Mouse (Mus musculus) intestine, embryonic 15.5 days (tissue): Measurements from ENCODE around the gene Ntng2. TPM values are rescaled to one million over a fixed set of nuclear protein-coding genes. Genes with fewer than 3 reads are reported as not detected.
A peak's percentile ranks its signal among the peaks of the same experiment; 100 is the strongest.

Experiments
- ATAC-seq: fragments of 200-750 bp; cut with Nextera tagmentation; 2 replicates; pipeline ENCODE4 v1.8.0; 2017; ENCODE audit warnings: moderate TSS enrichment, moderate library complexity
- H3K27ac ChIP-seq: fragments of 300-500 bp; sonication (generic); 2 replicates; pipeline ENCODE4 v1.5.1; 2015; ENCODE audit warnings: mild to moderate bottlenecking, inconsistent platforms
- H3K27me3 ChIP-seq: fragments of 300-500 bp; sonication (generic); replicated peaks from 2 replicates; pipeline ENCODE4 v1.6.1; 2015; ENCODE audit warnings: inconsistent platforms
- H3K36me3 ChIP-seq: fragments of 300-500 bp; sonication (generic); 2 replicates; pipeline ENCODE4 v1.6.1; 2015; ENCODE audit warnings: inconsistent platforms
- H3K4me1 ChIP-seq: fragments of 300-500 bp; sonication (generic); replicated peaks from 2 replicates; pipeline ENCODE4 v1.6.1; 2015; ENCODE audit warnings: inconsistent platforms
- H3K4me2 ChIP-seq: fragments of 300-500 bp; sonication (generic); replicated peaks from 2 replicates; pipeline ENCODE4 v1.6.1; 2015; ENCODE audit warnings: mild to moderate bottlenecking, inconsistent platforms
- H3K4me3 ChIP-seq: fragments of 300-500 bp; sonication (generic); replicated peaks from 2 replicates; pipeline ENCODE4 v1.5.1; 2015; ENCODE audit warnings: inconsistent platforms
- H3K9ac ChIP-seq: fragments of 300-500 bp; sonication (generic); 2 replicates; pipeline ENCODE4 v1.6.1; 2015; ENCODE audit warnings: inconsistent platforms
- H3K9me3 ChIP-seq: fragments of 300-500 bp; sonication (generic); 2 replicates; pipeline ENCODE4 v1.6.1; 2016; ENCODE audit warnings: inconsistent platforms
- WGBS: fragments of 180-500 bp; shearing (Covaris S2); methylation state at CpG from one replicate; pipeline ENCODE4 v1.1.7; 2015; 5-methylcytosine and 5-hydroxymethylcytosine counted together
- polyA plus RNA-seq: library from polyadenylated mRNA; unstranded; fragments of >200 nt; fragmentation: Nextera tagmentation; extraction: Ambion mirVana; gene quantifications from 2 replicates; pipeline ENCODE4 v1.2.1, GENCODE M21; 2015

Gene Ntng2
- polyA plus RNA-seq, 1 experiment from 2014 or later = 0.26 TPM

GRCm38 (mm10) chr2:29251095-29252058, 1.4 kb downstream of the Ntng2 start:
- Histone ChIP-seq H3K4me1 (peaks cover 34% of the 10 kb centered on the region), H3K4me2 (peak overlapping the region; percentile 98), H3K27ac (no peak overlapping the region), H3K9ac (no peak overlapping the region), H3K36me3 (no peaks in the 10 kb centered on the region), H3K9me3 (no peaks in the 10 kb centered on the region), H3K27me3 (peaks cover 89% of the 10 kb centered on the region), H3K4me3 (peak overlapping the region; percentile 60)
- WGBS = under 1% methylated on average over 61 of the region's 61 CpGs
- no peak; the same call in 1 of the 2 replicates for ATAC-seq

GRCm38 (mm10) chr2:29250263-29251094, 2.3 kb downstream of the Ntng2 start:
- peak overlapping the region; percentile 98 for H3K4me2 ChIP-seq
- WGBS = 1% methylated on average over 44 of the region's 44 CpGs
- H3K9me3 ChIP-seq = no peaks in the 10 kb centered on the region
- no peak overlapping the region for H3K9ac ChIP-seq
- H3K4me1 ChIP-seq = peaks cover 34% of the 10 kb centered on the region
- no peaks in the 10 kb centered on the region for H3K36me3 ChIP-seq
- peaks cover 83% of the 10 kb centered on the region for H3K27me3 ChIP-seq
- H3K4me3 ChIP-seq = peak overlapping the region; percentile 60
- ATAC-seq = no peak
- H3K27ac ChIP-seq = no peak overlapping the region

- Histone ChIP-seq H3K4me3 (peak overlapping the region; percentile 9; the same call in 1 of the 2 replicates), H3K9me3 (no peaks in the 10 kb centered on the region), H3K4me2 (peak overlapping the region; percentile 98; the same call in 1 of the 2 replicates), H3K9ac (no peak overlapping the region), H3K27ac (no peak overlapping the region), H3K36me3 (no peaks in the 10 kb centered on the region), H3K27me3 (peaks cover 80% of the 10 kb centered on the region), H3K4me1 (peaks cover 34% of the 10 kb centered on the region)
- no peak for ATAC-seq
- WGBS = 7% methylated on average over 10 of the region's 10 CpGs
Observed at GRCm38 (mm10) chr2:29249852-29250251, 3.0 kb downstream of the Ntng2 start.

GRCm38 (mm10) chr2:29248551-29248950, 4.3 kb downstream of the Ntng2 start:
- no peak overlapping the region for H3K4me3 ChIP-seq
- no peak overlapping the region for H3K9ac ChIP-seq
- ATAC-seq = no peak
- H3K27ac ChIP-seq = no peak overlapping the region
- H3K27me3 ChIP-seq = peaks cover 68% of the 10 kb centered on the region
- no peak overlapping the region for H3K4me2 ChIP-seq
- WGBS = 51% methylated on average over 3 of the region's 3 CpGs
- peaks cover 33% of the 10 kb centered on the region for H3K4me1 ChIP-seq
- H3K9me3 ChIP-seq = no peaks in the 10 kb centered on the region
- no peaks in the 10 kb centered on the region for H3K36me3 ChIP-seq

GRCm38 (mm10) chr2:29247386-29247785, 5.4 kb downstream of the Ntng2 start:
- Histone ChIP-seq H3K36me3 (no peaks in the 10 kb centered on the region), H3K4me2 (no peak overlapping the region), H3K4me3 (no peak overlapping the region), H3K9me3 (no peaks in the 10 kb centered on the region), H3K4me1 (peaks cover 22% of the 10 kb centered on the region), H3K9ac (no peak overlapping the region), H3K27ac (no peak overlapping the region), H3K27me3 (peaks cover 57% of the 10 kb centered on the region)
- no peak for ATAC-seq
- 75% methylated on average over 2 of the region's 2 CpGs for WGBS

GRCm38 (mm10) chr2:29246891-29247290, 5.9 kb downstream of the Ntng2 start:
- 69% methylated on average over 7 of the region's 7 CpGs for WGBS

GRCm38 (mm10) chr2:29246275-29246674, 6.5 kb downstream of the Ntng2 start:
- no peak for ATAC-seq
- H3K36me3 ChIP-seq = no peaks in the 10 kb centered on the region
- H3K4me3 ChIP-seq = no peak overlapping the region
- H3K27me3 ChIP-seq = peaks cover 46% of the 10 kb centered on the region
- H3K9ac ChIP-seq = no peak overlapping the region
- WGBS = 50% methylated on average over 3 of the region's 3 CpGs
- no peaks in the 10 kb centered on the region for H3K9me3 ChIP-seq
- no peak overlapping the region for H3K4me2 ChIP-seq
- H3K4me1 ChIP-seq = peaks cover 10% of the 10 kb centered on the region
- H3K27ac ChIP-seq = no peak overlapping the region

More at GRCm38 (mm10) chr2:29246891-29247290, 5.9 kb downstream of the Ntng2 start:
- H3K4me3 ChIP-seq = no peak overlapping the region
- H3K9me3 ChIP-seq = no peaks in the 10 kb centered on the region
- H3K36me3 ChIP-seq = no peaks in the 10 kb centered on the region
- no peak overlapping the region for H3K27ac ChIP-seq
- no peak overlapping the region for H3K9ac ChIP-seq
- H3K27me3 ChIP-seq = peaks cover 52% of the 10 kb centered on the region
- no peak overlapping the region for H3K4me2 ChIP-seq
- ATAC-seq = no peak
- peaks cover 17% of the 10 kb centered on the region for H3K4me1 ChIP-seq

GRCm38 (mm10) chr2:29245341-29245779, 7.4 kb downstream of the Ntng2 start:
- WGBS = 22% methylated on average over 10 of the region's 10 CpGs
- H3K27me3 ChIP-seq = peaks cover 37% of the 10 kb centered on the region
- ATAC-seq = peak; percentile 67

GRCm38 (mm10) chr2:29239329-29239728, 13.5 kb downstream of the Ntng2 start:
- no peaks in the 10 kb centered on the region for H3K36me3 ChIP-seq
- H3K9me3 ChIP-seq = no peaks in the 10 kb centered on the region
- no peaks in the 10 kb centered on the region for H3K4me1 ChIP-seq
- H3K4me3 ChIP-seq = no peak overlapping the region
- H3K9ac ChIP-seq = no peak overlapping the region
- no peak overlapping the region for H3K27ac ChIP-seq
- 69% methylated on average over 17 of the region's 17 CpGs for WGBS
- no peak overlapping the region for H3K4me2 ChIP-seq
- no peaks in the 10 kb centered on the region; the same call in 1 of the 2 replicates for H3K27me3 ChIP-seq
- ATAC-seq = no peak

More at GRCm38 (mm10) chr2:29245341-29245779, 7.4 kb downstream of the Ntng2 start:
- Histone ChIP-seq H3K9me3 (no peaks in the 10 kb centered on the region), H3K4me3 (no peak overlapping the region), H3K36me3 (no peaks in the 10 kb centered on the region), H3K27ac (no peak overlapping the region), H3K9ac (no peak overlapping the region), H3K4me1 (peaks cover 3% of the 10 kb centered on the region), H3K4me2 (peak overlapping the region; percentile 30; the same call in 1 of the 2 replicates)

- Histone ChIP-seq H3K27ac (no peak overlapping the region), H3K36me3 (no peaks in the 10 kb centered on the region), H3K4me1 (no peaks in the 10 kb centered on the region), H3K9ac (no peak overlapping the region), H3K27me3 (no peaks in the 10 kb centered on the region; the same call in 1 of the 2 replicates), H3K4me2 (no peak overlapping the region), H3K4me3 (no peak overlapping the region), H3K9me3 (no peaks in the 10 kb centered on the region)
- no peak for ATAC-seq
- WGBS = 18% methylated on average over 4 of the region's 4 CpGs
Observed at GRCm38 (mm10) chr2:29237623-29238022, 15.2 kb downstream of the Ntng2 start.

- H3K9ac ChIP-seq = no peak overlapping the region
- no peak for ATAC-seq
- no peak overlapping the region for H3K4me2 ChIP-seq
- no peak overlapping the region for H3K27ac ChIP-seq
- no peaks in the 10 kb centered on the region; the same call in 1 of the 2 replicates for H3K27me3 ChIP-seq
- H3K9me3 ChIP-seq = no peaks in the 10 kb centered on the region
- H3K4me1 ChIP-seq = no peaks in the 10 kb centered on the region
- no peak overlapping the region for H3K4me3 ChIP-seq
- no peaks in the 10 kb centered on the region for H3K36me3 ChIP-seq
- WGBS = 78% methylated on average over 7 of the region's 7 CpGs
Observed at GRCm38 (mm10) chr2:29235811-29236210, 17.0 kb downstream of the Ntng2 start.

- H3K9ac ChIP-seq = no peak overlapping the region
- H3K27me3 ChIP-seq = no peaks in the 10 kb centered on the region
- ATAC-seq = no peak
- WGBS = 74% methylated on average over 3 of the region's 3 CpGs
- H3K4me3 ChIP-seq = no peak overlapping the region
- no peaks in the 10 kb centered on the region for H3K4me1 ChIP-seq
- H3K9me3 ChIP-seq = no peaks in the 10 kb centered on the region
- H3K4me2 ChIP-seq = no peak overlapping the region
- H3K27ac ChIP-seq = no peak overlapping the region
- H3K36me3 ChIP-seq = no peaks in the 10 kb centered on the region
Observed at GRCm38 (mm10) chr2:29235026-29235425, 17.8 kb downstream of the Ntng2 start.
